Mouse (Mus musculus): ENCODE measurements around the gene Prss56. TPM values are rescaled to one million over a fixed set of nuclear protein-coding genes. Genes with fewer than 3 reads are reported as not detected.

The Prss56 gene
- under 1 TPM in 1 of 2 experiments, not detected in 1; 0.04 TPM for polyA plus RNA-seq (2012; fragmentation: generic; extraction: Trizol)

GRCm38 (mm10) chr1:87183013-87183412 is at the start of gene Prss56:
Prss56 (plus strand) TSS chr1:87183313.

GRCm38 (mm10) chr1:87156199-87156587 is 26.9 kb upstream of the Prss56 start, which contains the start of gene Ecel1:
Ecel1 (minus strand) TSS chr1:87156521.

GRCm38 (mm10) chr1:87190429-87190828 is 7.3 kb downstream of the Prss56 start, which contains the start of gene Chrnd:
Chrnd (plus strand) TSS chr1:87190607.

GRCm38 (mm10) chr1:87204465-87204864 is 21.4 kb downstream of the Prss56 start, which contains the start of gene Chrng:
Chrng (plus strand) TSS chr1:87204657.

GRCm38 (mm10) chr1:87213735-87214704 is 30.9 kb downstream of the Prss56 start, which contains the start of gene Eif4e2:
Eif4e2 (plus strand) TSS chr1:87213914.

Other genes starting within 250 kb of the Prss56 start
- gene Alppl2, start 93.4 kb upstream of the Prss56 start, polyA plus RNA-seq (2012; fragmentation: generic; extraction: Trizol): not detected
- not detected for gene Alpi, start 81.7 kb upstream of the Prss56 start, polyA plus RNA-seq (2012; fragmentation: generic; extraction: Trizol)
- not detected for gene Akp3, start 58.3 kb upstream of the Prss56 start, polyA plus RNA-seq (2012; fragmentation: generic; extraction: Trizol)
- gene Ecel1, start 26.8 kb upstream of the Prss56 start, polyA plus RNA-seq (2012; fragmentation: generic; extraction: Trizol): not detected
- gene Chrnd, start 7.3 kb downstream of the Prss56 start, polyA plus RNA-seq (2012; fragmentation: generic; extraction: Trizol): under 1 TPM in 1 of 2 experiments, not detected in 1; 0.09 TPM
- gene Chrng, start 21.3 kb downstream of the Prss56 start, polyA plus RNA-seq (2012; fragmentation: generic; extraction: Trizol): under 1 TPM; 0.01 to 0.05 TPM
- 100 to 1,000 TPM; 111 to 154 TPM for gene Eif4e2, start 30.6 kb downstream of the Prss56 start, polyA plus RNA-seq (2012; fragmentation: generic; extraction: Trizol)
- 10 to 100 TPM in 1 of 2 experiments, under 1 TPM in 1; 0.26 to 16.0 TPM for gene Efhd1, start 81.0 kb downstream of the Prss56 start, polyA plus RNA-seq (2012; fragmentation: generic; extraction: Trizol)
- 10 to 100 TPM in 1 of 2 experiments, 1 to 10 TPM in 1; 2.0 to 19.0 TPM for gene Gigyf2, start 143.7 kb downstream of the Prss56 start, polyA plus RNA-seq (2012; fragmentation: generic; extraction: Trizol)
- gene Kcnj13, start 211.4 kb downstream of the Prss56 start, polyA plus RNA-seq (2012; fragmentation: generic; extraction: Trizol): under 1 TPM in 1 of 2 experiments, not detected in 1; 0.11 TPM